Mouse (Mus musculus) midbrain, embryonic 14.5 days (tissue): Measurements from ENCODE around the gene Scgb2b12. TPM values are rescaled to one million over a fixed set of nuclear protein-coding genes. Genes with fewer than 3 reads are reported as not detected.
"Not testable (repeated sequence)": the region's sequence is repeated elsewhere in the genome, so short reads cannot be mapped to it uniquely, and the experiment has no call there.

Source experiments
- ATAC-seq: fragments of 200-750 bp; cut with Nextera tagmentation; 2 replicates; pipeline ENCODE4 v1.8.0; 2017; ENCODE audit warnings: moderate number of reproducible peaks, moderate library complexity; ENCODE audit not compliant: low FRiP score, low TSS enrichment
- DNase-seq: peaks from one replicate; pipeline ENCODE4 v3.0.0-alpha.2; 2015
- H3K27ac ChIP-seq: fragments of 300-500 bp; sonication (generic); replicated peaks from 2 replicates; pipeline ENCODE4 v1.5.1; 2014; ENCODE audit warnings: mild to moderate bottlenecking, low read depth, low read length, moderate library complexity
- H3K27me3 ChIP-seq: fragments of 300-500 bp; sonication (generic); 2 replicates; pipeline ENCODE4 v1.6.1; 2014; ENCODE audit warnings: low read length, control low read depth, mixed read lengths; ENCODE audit not compliant: control insufficient read depth, insufficient read depth
- H3K36me3 ChIP-seq: fragments of 300-500 bp; sonication (generic); 2 replicates; pipeline ENCODE4 v1.6.1; 2014; ENCODE audit warnings: low read length, control low read depth; ENCODE audit not compliant: control insufficient read depth, insufficient read depth
- H3K4me1 ChIP-seq: fragments of 300-500 bp; sonication (generic); 2 replicates; pipeline ENCODE4 v1.6.1; 2014; ENCODE audit warnings: mild to moderate bottlenecking, antibody characterized with exemption, low read length, control low read depth; ENCODE audit not compliant: control insufficient read depth, insufficient read depth
- H3K4me2 ChIP-seq: fragments of 300-500 bp; sonication (generic); 2 replicates; pipeline ENCODE4 v1.6.1; 2014; ENCODE audit warnings: mild to moderate bottlenecking, low read length, moderate library complexity
- H3K4me3 ChIP-seq: fragments of 300-500 bp; sonication (generic); replicated peaks from 2 replicates; pipeline ENCODE4 v1.5.1; 2014; ENCODE audit warnings: low read depth, low read length
- H3K9ac ChIP-seq: fragments of 300-500 bp; sonication (generic); replicated peaks from 2 replicates; pipeline ENCODE4 v1.6.1; 2014; ENCODE audit warnings: mild to moderate bottlenecking, low read length, moderate library complexity
- H3K9me3 ChIP-seq: fragments of 300-500 bp; sonication (generic); 2 replicates; pipeline ENCODE4 v1.6.1; 2016; ENCODE audit warnings: low read length, control low read depth, mixed read lengths; ENCODE audit not compliant: control insufficient read depth
- WGBS: fragments of 180-500 bp; shearing (Covaris S2); extraction: QIAGEN DNeasy Blood & Tissue Kit; methylation state at CpG from one replicate; pipeline ENCODE4 v1.1.7; 2014; 5-methylcytosine and 5-hydroxymethylcytosine counted together
- polyA plus RNA-seq: library from polyadenylated mRNA; unstranded; fragments of >200 nt; fragmentation: Nextera tagmentation; extraction: Ambion mirVana; gene quantifications from 2 replicates; pipeline ENCODE4 v1.2.1, GENCODE M21; 2014

Gene Scgb2b12
- polyA plus RNA-seq: not detected in 2 replicates

- not testable (repeated sequence) for H3K9ac ChIP-seq, H3K27me3 ChIP-seq, DNase-seq, H3K4me3 ChIP-seq, H3K9me3 ChIP-seq, H3K4me2 ChIP-seq, ATAC-seq, H3K27ac ChIP-seq, H3K4me1 ChIP-seq, H3K36me3 ChIP-seq
- whole genome bisulfite sequencing: 79% methylated on average over 1 of the region's 1 CpGs
Observed at GRCm38 (mm10) chr7:32327145-32327544, at the start of gene Scgb2b12. Gene Scgb2b12 (minus strand): TSS chr7:32327245.

- H3K27me3 ChIP-seq, DNase-seq, H3K4me2 ChIP-seq, ATAC-seq, H3K4me3 ChIP-seq, H3K9ac ChIP-seq, H3K36me3 ChIP-seq, H3K27ac ChIP-seq, H3K9me3 ChIP-seq, H3K4me1 ChIP-seq: not testable (repeated sequence)
- WGBS: 78% methylated on average over 2 of the region's 3 CpGs
Observed at GRCm38 (mm10) chr7:32333882-32334281, 6.8 kb upstream of the Scgb2b12 start, which contains the start of gene Scgb1b12. Gene Scgb1b12 (plus strand): TSS chr7:32334182.

Other genes with a start within 250 kb of the Scgb2b12 start
- gene Scgb1b10, start 226.4 kb downstream of the Scgb2b12 start, polyA plus RNA-seq: not detected in 2 replicates
- not detected in 2 replicates for gene Scgb2b11, start 116.1 kb downstream of the Scgb2b12 start, polyA plus RNA-seq
- gene Scgb1b11, start 104.4 kb downstream of the Scgb2b12 start, polyA plus RNA-seq: not detected in 2 replicates
- not detected in 2 replicates for gene Scgb1b12, start 6.9 kb upstream of the Scgb2b12 start, polyA plus RNA-seq
- gene Scgb1b29, start 114.3 kb upstream of the Scgb2b12 start, polyA plus RNA-seq: not detected in 2 replicates